Mouse (Mus musculus) midbrain, embryonic 12.5 days (tissue): ENCODE results near the gene Pet2. TPM values are rescaled to one million over a fixed set of nuclear protein-coding genes. Genes with fewer than 3 reads are reported as not detected.

ENCODE experiments used
- ATAC-seq: fragments of 200-750 bp; cut with Nextera tagmentation; 2 replicates; pipeline ENCODE4 v1.8.0; 2017; ENCODE audit warnings: low read depth, moderate TSS enrichment, moderate library complexity; ENCODE audit not compliant: low FRiP score
- H3K27ac ChIP-seq: fragments of 300-500 bp; sonication (generic); replicated peaks from 2 replicates; pipeline ENCODE4 v1.5.1; 2016; ENCODE audit warnings: mild to moderate bottlenecking
- H3K27me3 ChIP-seq: fragments of 300-500 bp; sonication (generic); 2 replicates; pipeline ENCODE4 v1.6.1; 2016; ENCODE audit warnings: mild to moderate bottlenecking
- H3K36me3 ChIP-seq: fragments of 300-500 bp; sonication (generic); 2 replicates; pipeline ENCODE4 v1.6.1; 2016
- H3K4me1 ChIP-seq: fragments of 300-500 bp; sonication (generic); 2 replicates; pipeline ENCODE4 v1.6.1; 2016
- H3K4me2 ChIP-seq: fragments of 300-500 bp; sonication (generic); replicated peaks from 2 replicates; pipeline ENCODE4 v1.6.1; 2016; ENCODE audit warnings: mild to moderate bottlenecking, moderate library complexity
- H3K4me3 ChIP-seq: fragments of 300-500 bp; sonication (generic); 2 replicates; pipeline ENCODE4 v1.5.1; 2016; ENCODE audit warnings: mild to moderate bottlenecking
- H3K9ac ChIP-seq: fragments of 300-500 bp; sonication (generic); replicated peaks from 2 replicates; pipeline ENCODE4 v1.6.1; 2016; ENCODE audit warnings: mild to moderate bottlenecking, moderate library complexity
- H3K9me3 ChIP-seq: fragments of 300-500 bp; sonication (generic); 2 replicates; pipeline ENCODE4 v1.6.1; 2016; ENCODE audit warnings: mild to moderate bottlenecking
- WGBS: fragments of 180-500 bp; shearing (Covaris S2); methylation state at CpG from one replicate; pipeline ENCODE4 v1.1.7; 2016; 5-methylcytosine and 5-hydroxymethylcytosine counted together
- polyA plus RNA-seq: library from polyadenylated mRNA; unstranded; fragments of >200 nt; fragmentation: Nextera tagmentation; extraction: Ambion mirVana; gene quantifications from 2 replicates; pipeline ENCODE4 v1.2.1, GENCODE M21; 2016

Gene Pet2
- polyA plus RNA-seq: not detected in 2 replicates

DNA sequence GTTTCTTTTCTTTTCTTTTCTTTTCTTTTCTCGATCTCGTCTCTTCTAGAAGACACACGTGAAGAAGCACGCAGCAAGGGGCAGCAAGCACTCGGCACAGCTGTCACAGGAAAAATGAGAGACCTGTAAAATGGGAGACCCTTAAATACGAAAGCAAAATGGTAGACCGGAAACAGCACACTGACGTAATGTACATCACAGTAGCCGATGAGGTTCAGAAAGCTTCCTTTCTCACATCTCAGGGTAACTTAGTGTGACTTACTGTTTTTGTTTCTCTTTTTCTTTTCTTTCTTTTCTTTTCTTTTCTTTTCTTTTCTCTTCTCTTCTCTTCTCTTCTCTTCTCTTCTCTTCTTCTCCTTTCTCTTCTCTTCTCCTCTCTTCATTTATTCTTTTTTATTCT is at the start of gene Pet2:
Gene Pet2, minus strand, starts transcription at position 101 of the 400 bp plus-strand sequence.
- Histone ChIP-seq H3K27me3 (no peaks in the 10 kb centered on the region), H3K9me3 (no peaks in the 10 kb centered on the region), H3K4me2 (no peak within 1 kb of the TSS), H3K36me3 (no peaks in the 10 kb centered on the region), H3K27ac (no peak within 1 kb of the TSS), H3K9ac (no peak within 1 kb of the TSS), H3K4me1 (no peaks in the 10 kb centered on the region), H3K4me3 (no peak within 1 kb of the TSS)
- 88% methylated on average over 9 of the region's 9 CpGs for WGBS
- no peak for ATAC-seq
